Mouse (Mus musculus): ENCODE measurements around the gene Psen2. TPM values are rescaled to one million over a fixed set of nuclear protein-coding genes. Genes with fewer than 3 reads are reported as not detected.

Gene Psen2
- polyA plus RNA-seq, 2 experiments = 17.1 to 23.4 TPM

DNA sequence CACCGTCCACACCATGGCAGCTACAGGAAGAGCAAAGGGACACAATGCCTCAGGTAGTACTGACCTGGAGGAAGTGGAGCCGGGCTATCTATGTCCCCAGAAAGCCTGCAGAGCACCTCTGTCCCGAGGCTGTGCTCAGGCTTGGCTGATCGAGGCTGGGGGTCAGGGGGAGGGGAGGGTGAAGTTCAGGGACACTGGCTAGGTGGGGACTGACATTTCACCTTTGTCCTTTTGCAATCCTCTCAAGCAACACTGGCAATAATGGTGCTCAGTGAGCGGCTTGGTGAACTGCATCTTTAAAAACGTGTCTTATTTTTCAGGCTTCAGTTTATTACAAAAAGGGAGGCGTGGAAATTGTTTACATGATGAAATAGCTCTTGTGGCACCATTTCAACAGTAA, 33.3 kb downstream of the Psen2 start:
- 82% methylated on average over 7 of the region's 7 CpGs for WGBS
- Histone ChIP-seq H3K4me1 (ENCODE audit: control insufficient read depth, insufficient read depth, low read length) (peaks cover 5% of the 10 kb centered on the region), H3K9me3 (ENCODE audit: control insufficient read depth, low read length) (0 out of 2 replicates have a peak, but pooled peaks cover 4% of the 10 kb centered on the region), H3K4me3 (replicated peaks; ENCODE audit: low read length) (no peak overlapping the region), H3K36me3 (ENCODE audit: control insufficient read depth, insufficient read depth, low read length) (no peaks in the 10 kb centered on the region), H3K4me2 (replicated peaks; ENCODE audit: low read depth, low read length, severe bottlenecking) (no peak overlapping the region), H3K27me3 (ENCODE audit: control insufficient read depth, insufficient read depth, low read length) (no peaks in the 10 kb centered on the region), H3K9ac (ENCODE audit: low read depth, low read length, severe bottlenecking) (no peak overlapping the region), H3K27ac (replicated peaks; ENCODE audit: low read depth, low read length) (no peak overlapping the region)
- DNase-seq (ENCODE audit: low spot score) (no peak), ATAC-seq (ENCODE audit: low FRiP score, low read depth) (no peak)
- TF ChIP-seq POLR2A (IDR thresholded peaks at IDR 0.05; ENCODE audit: borderline replicate concordance, extremely low read depth, insufficient read depth, insufficient read length) = no peak

- H3K9ac ChIP-seq (ENCODE audit: low read depth, low read length, severe bottlenecking) = no peak overlapping the region
- 84% methylated on average over 12 of the region's 12 CpGs for WGBS
- no peak overlapping the region for H3K27ac ChIP-seq (replicated peaks; ENCODE audit: low read depth, low read length)
- ATAC-seq (ENCODE audit: low FRiP score, low read depth) = no peak
- H3K4me1 ChIP-seq (ENCODE audit: control insufficient read depth, insufficient read depth, low read length) = peaks cover 5% of the 10 kb centered on the region
- no peak overlapping the region for H3K4me2 ChIP-seq (replicated peaks; ENCODE audit: low read depth, low read length, severe bottlenecking)
- 0 out of 2 replicates have a peak, but pooled peaks cover 4% of the 10 kb centered on the region for H3K9me3 ChIP-seq (ENCODE audit: control insufficient read depth, low read length)
- H3K4me3 ChIP-seq (replicated peaks; ENCODE audit: low read length) = no peak overlapping the region
- H3K27me3 ChIP-seq (ENCODE audit: control insufficient read depth, insufficient read depth, low read length) = no peaks in the 10 kb centered on the region
- no peak for DNase-seq (ENCODE audit: low spot score)
- no peaks in the 10 kb centered on the region for H3K36me3 ChIP-seq (ENCODE audit: control insufficient read depth, insufficient read depth, low read length)
- no peak for TF ChIP-seq POLR2A (IDR thresholded peaks at IDR 0.05; ENCODE audit: borderline replicate concordance, extremely low read depth, insufficient read depth, insufficient read length)
Observed at GRCm38 (mm10) chr1:180228854-180229253, 34.4 kb downstream of the Psen2 start.

DNA sequence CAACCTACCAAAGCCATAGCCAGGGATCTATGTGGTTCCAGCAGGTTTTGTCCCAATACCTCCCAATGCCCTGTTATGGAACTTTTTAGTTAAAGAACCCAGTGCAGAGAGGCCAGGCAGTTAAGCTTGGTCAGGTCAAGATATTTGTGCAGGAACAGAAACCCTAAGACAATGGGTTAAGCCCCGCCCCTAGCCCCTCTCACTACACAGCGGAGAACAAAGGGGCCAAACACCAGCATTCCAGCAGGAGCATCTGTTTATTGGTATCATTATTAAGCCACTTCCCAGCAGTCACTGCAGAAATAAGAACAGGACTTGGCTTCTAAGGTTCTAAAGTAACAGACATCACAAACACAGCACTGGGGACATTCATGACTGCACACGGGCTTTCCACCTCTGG, 36.5 kb downstream of the Psen2 start:
- H3K9ac ChIP-seq (ENCODE audit: low read depth, low read length, severe bottlenecking) = no peak overlapping the region
- H3K36me3 ChIP-seq (ENCODE audit: control insufficient read depth, insufficient read depth, low read length) = no peaks in the 10 kb centered on the region
- H3K4me2 ChIP-seq (replicated peaks; ENCODE audit: low read depth, low read length, severe bottlenecking) = peak overlapping the region; percentile 56; the same call in 1 of the 2 replicates
- ATAC-seq (ENCODE audit: low FRiP score, low read depth) (no peak), DNase-seq (ENCODE audit: low spot score) (no peak)
- H3K4me3 ChIP-seq (replicated peaks; ENCODE audit: low read length) = peak overlapping the region; percentile 41; the same call in 1 of the 2 replicates
- no peak for TF ChIP-seq POLR2A (IDR thresholded peaks at IDR 0.05; ENCODE audit: borderline replicate concordance, extremely low read depth, insufficient read depth, insufficient read length)
- H3K9me3 ChIP-seq (ENCODE audit: control insufficient read depth, low read length) = 0 out of 2 replicates have a peak, but pooled peaks cover 4% of the 10 kb centered on the region
- H3K27me3 ChIP-seq (ENCODE audit: control insufficient read depth, insufficient read depth, low read length) = no peaks in the 10 kb centered on the region
- H3K27ac ChIP-seq (replicated peaks; ENCODE audit: low read depth, low read length) = no peak overlapping the region; the same call in 1 of the 2 replicates
- WGBS = 90% methylated on average over 3 of the region's 3 CpGs
- H3K4me1 ChIP-seq (ENCODE audit: control insufficient read depth, insufficient read depth, low read length) = no peaks in the 10 kb centered on the region; the same call in none of the 2 replicates

GRCm38 (mm10) chr1:180226221-180226713, 37.0 kb downstream of the Psen2 start:
- no peak for TF ChIP-seq POLR2A (IDR thresholded peaks at IDR 0.05; ENCODE audit: borderline replicate concordance, extremely low read depth, insufficient read depth, insufficient read length)
- 5% methylated on average over 12 of the region's 12 CpGs for WGBS
- Histone ChIP-seq H3K4me1 (ENCODE audit: control insufficient read depth, insufficient read depth, low read length) (no peaks in the 10 kb centered on the region; the same call in 1 of the 2 replicates), H3K4me2 (replicated peaks; ENCODE audit: low read depth, low read length, severe bottlenecking) (peak overlapping the region; percentile 56), H3K9ac (ENCODE audit: low read depth, low read length, severe bottlenecking) (peak overlapping the region; percentile 44), H3K27me3 (ENCODE audit: control insufficient read depth, insufficient read depth, low read length) (no peaks in the 10 kb centered on the region), H3K27ac (replicated peaks; ENCODE audit: low read depth, low read length) (no peak overlapping the region; the same call in 1 of the 2 replicates), H3K9me3 (ENCODE audit: control insufficient read depth, low read length) (0 out of 2 replicates have a peak, but pooled peaks cover 4% of the 10 kb centered on the region), H3K4me3 (replicated peaks; ENCODE audit: low read length) (peak overlapping the region; percentile 41), H3K36me3 (ENCODE audit: control insufficient read depth, insufficient read depth, low read length) (no peaks in the 10 kb centered on the region)
- DNase-seq (ENCODE audit: low spot score) = no peak
- peak; percentile 64; the same call in 1 of the 2 replicates for ATAC-seq (ENCODE audit: low FRiP score, low read depth)

GRCm38 (mm10) chr1:180225500-180226220, 37.6 kb downstream of the Psen2 start:
- no peak overlapping the region; the same call in 1 of the 2 replicates for H3K27ac ChIP-seq (replicated peaks; ENCODE audit: low read depth, low read length)
- no peaks in the 10 kb centered on the region for H3K36me3 ChIP-seq (ENCODE audit: control insufficient read depth, insufficient read depth, low read length)
- DNase-seq (ENCODE audit: low spot score) = peak; percentile 63
- peak; percentile 71; the same call in 1 of the 2 replicates for ATAC-seq (ENCODE audit: low FRiP score, low read depth)
- H3K27me3 ChIP-seq (ENCODE audit: control insufficient read depth, insufficient read depth, low read length) = no peaks in the 10 kb centered on the region
- H3K9ac ChIP-seq (ENCODE audit: low read depth, low read length, severe bottlenecking) = peak overlapping the region; percentile 44
- WGBS = 14% methylated on average over 21 of the region's 21 CpGs
- no peaks in the 10 kb centered on the region; the same call in 1 of the 2 replicates for H3K4me1 ChIP-seq (ENCODE audit: control insufficient read depth, insufficient read depth, low read length)
- peak overlapping the region; percentile 56 for H3K4me2 ChIP-seq (replicated peaks; ENCODE audit: low read depth, low read length, severe bottlenecking)
- H3K4me3 ChIP-seq (replicated peaks; ENCODE audit: low read length) = peak overlapping the region; percentile 41
- 0 out of 2 replicates have a peak, but pooled peaks cover 4% of the 10 kb centered on the region for H3K9me3 ChIP-seq (ENCODE audit: control insufficient read depth, low read length)
- TF ChIP-seq POLR2A (IDR thresholded peaks at IDR 0.05; ENCODE audit: borderline replicate concordance, extremely low read depth, insufficient read depth, insufficient read length) = no peak

Data from limb, embryonic 14.5 days (tissue).